Mouse (Mus musculus) erythroblast, embryonic 14.5 days (primary cell): ENCODE data around the gene Adam17.

Experiments used
- GATA1 ChIP-seq: IDR thresholded peaks from 2 replicates; pipeline ENCODE4 v1.6.1; 2012; ENCODE audit warnings: low read length, inconsistent platforms, mixed read lengths
- TAL1 ChIP-seq: IDR thresholded peaks from 3 replicates; pipeline ENCODE4 v1.6.1; 2012; ENCODE audit warnings: low read length, inconsistent platforms, mixed read lengths

- TF ChIP-seq GATA1 (no peak), TAL1 (no peak)
Measured at GRCm38 (mm10) chr12:21322856-21323255, 50.6 kb downstream of the Adam17 start.
